Mouse (Mus musculus): ENCODE data around the gene Uroc1.

DNA sequence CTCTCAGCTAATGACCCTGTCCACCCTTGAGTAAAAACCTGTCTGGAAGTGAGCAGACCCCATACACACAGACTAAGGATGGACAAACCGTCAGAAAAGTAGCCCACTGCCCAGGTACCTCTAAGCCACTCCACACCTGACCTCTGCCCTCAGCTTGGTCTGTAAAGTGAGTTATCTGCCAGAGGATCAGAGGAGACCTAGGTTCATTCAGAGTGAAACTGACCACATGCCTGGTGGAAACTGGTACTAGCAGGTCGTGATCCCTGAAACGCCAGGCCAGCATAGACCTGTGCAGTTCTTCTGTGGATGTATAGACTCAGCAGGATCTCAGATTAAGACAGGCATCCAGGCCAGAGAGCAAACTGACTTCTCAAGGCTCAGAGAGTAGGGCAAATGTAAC lies 8.6 kb upstream of the Uroc1 start:
- no peak for TF ChIP-seq CTCF (IDR thresholded peaks at IDR 0.05; ENCODE audit: borderline replicate concordance, insufficient read depth, low read length)
- TF ChIP-seq POLR2A (IDR thresholded peaks at IDR 0.05; ENCODE audit: low read depth, low read length) = no peak
